Mouse (Mus musculus) ES-E14 (cell line): ENCODE measurements around the gene Scgn. TPM values are rescaled to one million over a fixed set of nuclear protein-coding genes. Genes with fewer than 3 reads are reported as not detected.
A peak's percentile ranks its signal among the peaks of the same experiment; 100 is the strongest.

Experiments used
- DNase-seq: peaks from one replicate; pipeline ENCODE4 v3.0.0-alpha.2; 2013; ENCODE audit warnings: low read depth, low spot score
- H3K27ac ChIP-seq: 2 replicates; pipeline ENCODE4 v1.5.1; 2012; ENCODE audit warnings: low read depth, mild to moderate bottlenecking, low read length, moderate library complexity, mixed read lengths; ENCODE audit not compliant: poor library complexity, insufficient read depth, severe bottlenecking
- H3K36me3 ChIP-seq: 2 replicates; pipeline ENCODE4 v1.6.1; 2012; ENCODE audit warnings: mild to moderate bottlenecking, low read length, moderate library complexity, mixed read lengths; ENCODE audit not compliant: control insufficient read depth, poor library complexity, insufficient read depth, severe bottlenecking
- H3K4me1 ChIP-seq, 2 experiments: fragments of 150-350 bp in 1 of 2; sonication (generic) in 1 of 2; 2 replicates each; pipeline ENCODE4 v1.6.1; 2012; ENCODE audit warnings: low read length in 2 of 2, mild to moderate bottlenecking in 1 of 2, mixed read lengths in 1 of 2; ENCODE audit not compliant: control insufficient read depth in 2 of 2, insufficient read depth in 2 of 2, poor library complexity in 1 of 2
- H3K4me3 ChIP-seq, 2 experiments: fragments of 150-350 bp in 1 of 2; sonication (generic) in 1 of 2; 2 replicates each; pipeline ENCODE4 v1.5.1; 2012; ENCODE audit warnings: low read length in 2 of 2, low read depth in 1 of 2, mild to moderate bottlenecking in 1 of 2, mixed read lengths in 1 of 2; ENCODE audit not compliant: insufficient read depth in 1 of 2, poor library complexity in 1 of 2, severe bottlenecking in 1 of 2
- H3K9ac ChIP-seq: 2 replicates; pipeline ENCODE4 v1.6.1; 2012; ENCODE audit warnings: low read depth, mild to moderate bottlenecking, low read length, mixed read lengths; ENCODE audit not compliant: poor library complexity, insufficient read depth, severe bottlenecking
- H3K9me3 ChIP-seq: fragments of 150-350 bp; sonication (generic); 2 replicates; pipeline ENCODE4 v1.6.1; 2012; ENCODE audit warnings: low read depth, mild to moderate bottlenecking, low read length; ENCODE audit not compliant: control insufficient read depth, insufficient read depth
- CHD2 ChIP-seq: IDR thresholded peaks from 2 replicates; pipeline ENCODE4 v1.6.1; 2014; ENCODE audit warnings: mild to moderate bottlenecking, low read depth, low read length, inconsistent platforms
- HCFC1 ChIP-seq: IDR thresholded peaks from 2 replicates; pipeline ENCODE4 v1.6.1; 2012; ENCODE audit warnings: low read length, inconsistent platforms, borderline replicate concordance; ENCODE audit not compliant: insufficient read depth
- MAFK ChIP-seq: IDR thresholded peaks from 2 replicates; pipeline ENCODE4 v1.6.1; 2014; ENCODE audit warnings: mild to moderate bottlenecking, low read depth, low read length, inconsistent platforms; ENCODE audit not compliant: insufficient read depth
- ZC3H11A ChIP-seq: IDR thresholded peaks from 2 replicates; pipeline ENCODE4 v1.6.1; 2012; ENCODE audit warnings: low read depth, mild to moderate bottlenecking, inconsistent platforms, low read length, borderline replicate concordance
- ZNF384 ChIP-seq: IDR thresholded peaks from 2 replicates; pipeline ENCODE4 v1.6.1; 2012; ENCODE audit warnings: low read depth, low read length, inconsistent platforms
- in situ Hi-C, 2 experiments: fragments of 600-800 bp; cut with MboI; formaldehyde crosslinking; loops; one replicate each; pipeline ENCODE4 v1.15.1; 2025; ENCODE audit warnings: low sequenced_read_pairs in 2 of 2, inconsistent platforms in 1 of 2; ENCODE audit not compliant: unreplicated experiment in 2 of 2
- total RNA-seq: library from RNA; depleted of rRNA; stranded (reverse); fragments of 300-350 nt; gene quantifications from 2 replicates; pipeline ENCODE4 v1.2.3, GENCODE M21; 2012

Gene Scgn
- total RNA-seq, 1 experiment = not detected

DNA sequence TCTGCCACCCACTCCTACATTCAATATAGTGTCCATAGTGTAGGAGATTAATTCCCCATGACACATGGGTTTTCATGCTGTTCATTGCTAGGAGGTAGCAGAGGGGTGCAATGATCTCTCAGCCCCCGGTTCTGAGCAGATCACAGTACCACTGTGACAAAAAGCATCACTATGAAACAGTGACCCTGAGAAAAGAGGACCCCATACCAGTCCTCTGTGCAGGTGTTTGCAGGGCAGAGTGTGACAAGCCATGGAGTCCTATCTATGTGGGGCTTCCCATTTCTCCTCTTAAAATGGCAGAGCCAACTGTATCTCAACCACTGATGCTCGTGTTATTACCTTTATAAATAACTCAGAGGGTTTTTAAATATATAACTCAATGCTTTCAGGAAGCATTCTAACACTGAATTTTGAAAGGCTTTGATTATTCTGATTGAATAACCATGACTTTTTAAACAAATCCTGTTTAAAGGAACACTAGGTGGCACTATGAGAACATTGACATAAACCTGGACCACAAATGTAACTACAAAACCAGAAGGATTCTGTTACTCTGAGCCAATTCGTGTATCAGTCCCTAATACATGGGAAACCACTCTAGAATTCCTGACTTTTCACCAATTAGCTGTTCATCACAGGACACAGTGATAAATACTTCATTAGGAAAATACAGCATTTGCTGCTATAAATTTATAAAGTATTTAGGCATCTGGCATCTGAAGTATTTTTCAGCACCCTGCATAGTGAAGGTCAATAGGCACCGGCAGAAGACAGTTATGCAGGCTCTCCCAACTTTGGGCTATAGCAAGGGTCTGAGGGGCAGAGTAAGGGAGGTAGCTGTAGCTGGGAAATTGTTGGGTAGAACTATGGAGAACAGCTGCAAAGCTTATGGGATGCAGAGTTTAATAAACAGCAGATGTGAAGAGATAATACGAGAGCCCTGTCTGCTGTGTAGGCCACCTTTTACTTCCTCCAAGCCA, 36.5 kb upstream of the Scgn start:
- Histone ChIP-seq H3K4me3 (peak overlapping the region; percentile 48 to 62), H3K9me3 (no peaks in the 10 kb centered on the region), H3K36me3 (no peaks in the 10 kb centered on the region), H3K27ac (no peak overlapping the region), H3K9ac (peak overlapping the region; percentile 57; the same call in 1 of the 2 replicates), H3K4me1 (no peaks in the 10 kb centered on the region)
- DNase-seq = no peak
- TF ChIP-seq CHD2 = no peak
- TF ChIP-seq ZC3H11A = no peak
- TF ChIP-seq ZNF384 = no peak
- no peak for TF ChIP-seq HCFC1
- TF ChIP-seq MAFK = no peak
- in situ Hi-C loops = no loop called here

- no peaks in the 10 kb centered on the region for H3K36me3 ChIP-seq
- no peak overlapping the region for H3K27ac ChIP-seq
- H3K9ac ChIP-seq = no peak overlapping the region
- in situ Hi-C loops = no loop called here
- no peaks in the 10 kb centered on the region for H3K4me1 ChIP-seq
- TF ChIP-seq CHD2 (no peak), HCFC1 (no peak), MAFK (no peak), ZC3H11A (no peak), ZNF384 (no peak)
- no peak overlapping the region for H3K4me3 ChIP-seq
- H3K9me3 ChIP-seq = no peaks in the 10 kb centered on the region
- DNase-seq = no peak
These were observed 27.5 kb upstream of the Scgn start for GRCm38 (mm10) chr13:24018515-24018914.

DNA sequence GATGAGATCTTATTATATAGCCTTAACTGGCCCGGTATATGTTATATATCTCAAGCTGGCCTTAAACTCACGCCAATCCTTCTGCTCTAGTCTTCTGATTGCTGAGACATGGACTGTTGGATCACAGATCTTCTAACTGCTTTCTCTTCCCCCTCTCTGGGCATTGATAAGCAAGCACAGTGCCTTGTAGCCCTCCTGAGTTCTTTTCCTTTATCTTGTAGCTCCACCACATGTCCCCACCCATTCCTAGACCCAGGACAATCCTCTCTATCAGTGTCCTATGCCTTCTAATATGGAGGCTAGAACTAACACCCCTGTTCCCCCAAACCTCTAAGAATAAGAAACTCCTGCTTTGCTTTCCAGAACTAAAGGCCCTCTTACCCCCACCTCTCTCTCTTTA, 14.5 kb upstream of the Scgn start:
- Histone ChIP-seq H3K4me3 (no peak overlapping the region), H3K27ac (no peak overlapping the region), H3K4me1 (peaks cover 11 to 12% of the 10 kb centered on the region in 2 experiments; a peak in 3 of 4 replicates), H3K36me3 (no peaks in the 10 kb centered on the region), H3K9ac (no peak overlapping the region), H3K9me3 (no peaks in the 10 kb centered on the region)
- no peak for DNase-seq
- TF ChIP-seq HCFC1 (no peak), ZNF384 (no peak), MAFK (no peak), ZC3H11A (no peak), CHD2 (no peak)
- in situ Hi-C loops = no loop called here

- no peak overlapping the region for H3K4me3 ChIP-seq
- in situ Hi-C loops = no loop called here
- no peaks in the 10 kb centered on the region for H3K36me3 ChIP-seq
- H3K27ac ChIP-seq = no peak overlapping the region
- no peak for TF ChIP-seq MAFK
- TF ChIP-seq CHD2 = 0 out of 2 replicates have a peak, but pooled peaks have one; percentile 8
- DNase-seq = no peak
- H3K9ac ChIP-seq = no peak overlapping the region
- peaks cover 11 to 17% of the 10 kb centered on the region in 2 experiments; a peak in 3 of 4 replicates for H3K4me1 ChIP-seq
- no peaks in the 10 kb centered on the region for H3K9me3 ChIP-seq
These were observed 10.8 kb upstream of the Scgn start for GRCm38 (mm10) chr13:24001797-24002196.
